Mouse (Mus musculus): ENCODE measurements around the gene Itgb7. TPM values are rescaled to one million over a fixed set of nuclear protein-coding genes. Genes with fewer than 3 reads are reported as not detected.

Gene Itgb7
- polyA plus RNA-seq (2012; rRNA removed), result 23.0 and 24.8 TPM in 2 replicates

GRCm38 (mm10) chr15:102231748-102232147 is at the start of gene Itgb7:
TSS of gene Itgb7 (minus strand) at chr15:102231944.
- DNase-seq (ENCODE audit: low read depth, low spot score), result no peak
- WGBS, result 25% methylated on average over 6 of the region's 6 CpGs

GRCm38 (mm10) chr15:102280623-102281022 is 48.9 kb upstream of the Itgb7 start:
- no peak for DNase-seq (ENCODE audit: low read depth, low spot score)
- 93% methylated on average over 19 of the region's 19 CpGs for WGBS

GRCm38 (mm10) chr15:102279783-102280520 is 48.2 kb upstream of the Itgb7 start:
- no peak for DNase-seq (ENCODE audit: low read depth, low spot score)
- 16% methylated on average over 13 of the region's 13 CpGs for WGBS

GRCm38 (mm10) chr15:102279092-102279782 is 47.5 kb upstream of the Itgb7 start, which contains the start of gene Mfsd5:
TSS of gene Mfsd5 (plus strand) at chr15:102279454.
- DNase-seq (ENCODE audit: low read depth, low spot score), result peak; percentile 44
- under 1% methylated on average over 63 of the region's 65 CpGs for WGBS

- DNase-seq (ENCODE audit: low read depth, low spot score), result no peak
- WGBS, result 47% methylated on average over 7 of the region's 7 CpGs
Measured at GRCm38 (mm10) chr15:102278726-102279091, 47.0 kb upstream of the Itgb7 start.

GRCm38 (mm10) chr15:102273982-102274716 is 42.4 kb upstream of the Itgb7 start:
- DNase-seq (ENCODE audit: low read depth, low spot score), result no peak
- 61% methylated on average over 6 of the region's 6 CpGs for WGBS

- 50% methylated on average over 3 of the region's 3 CpGs for WGBS
- DNase-seq (ENCODE audit: low read depth, low spot score), result no peak
Measured at GRCm38 (mm10) chr15:102271441-102271840, 39.7 kb upstream of the Itgb7 start.

GRCm38 (mm10) chr15:102270274-102270960 is 38.7 kb upstream of the Itgb7 start, which contains the start of gene Gm9918:
TSS of gene Gm9918 (plus strand) at chr15:102270563.
- DNase-seq (ENCODE audit: low read depth, low spot score), result no peak
- 46% methylated on average over 21 of the region's 21 CpGs for WGBS

- DNase-seq (ENCODE audit: low read depth, low spot score), result no peak
- 91% methylated on average over 5 of the region's 5 CpGs for WGBS
Measured at GRCm38 (mm10) chr15:102265548-102265947, 33.8 kb upstream of the Itgb7 start.

GRCm38 (mm10) chr15:102263037-102263436 is 31.3 kb upstream of the Itgb7 start:
- 81% methylated on average over 2 of the region's 2 CpGs for WGBS
- no peak for DNase-seq (ENCODE audit: low read depth, low spot score)

GRCm38 (mm10) chr15:102262582-102262981 is 30.8 kb upstream of the Itgb7 start:
- DNase-seq (ENCODE audit: low read depth, low spot score), result no peak
- WGBS, result 42% methylated on average over 7 of the region's 7 CpGs

GRCm38 (mm10) chr15:102258581-102259253 is 27.0 kb upstream of the Itgb7 start:
- WGBS, result 56% methylated on average over 11 of the region's 11 CpGs

GRCm38 (mm10) chr15:102258076-102258470 is 26.3 kb upstream of the Itgb7 start:
- no peak for DNase-seq (ENCODE audit: low read depth, low spot score)
- 15% methylated on average over 12 of the region's 12 CpGs for WGBS

More at GRCm38 (mm10) chr15:102258581-102259253, 27.0 kb upstream of the Itgb7 start:
- DNase-seq (ENCODE audit: low read depth, low spot score), result no peak

GRCm38 (mm10) chr15:102257202-102258075 is 25.7 kb upstream of the Itgb7 start, which contains the start of gene Rarg:
TSS of gene Rarg (minus strand) at chr15:102257517.
- DNase-seq (ENCODE audit: low read depth, low spot score), result no peak
- WGBS, result 2% methylated on average over 41 of the region's 46 CpGs

GRCm38 (mm10) chr15:102256431-102257201 is 24.9 kb upstream of the Itgb7 start:
- DNase-seq (ENCODE audit: low read depth, low spot score), result no peak
- WGBS, result 18% methylated on average over 22 of the region's 22 CpGs

- 46% methylated on average over 14 of the region's 14 CpGs for WGBS
- DNase-seq (ENCODE audit: low read depth, low spot score), result no peak
Measured at GRCm38 (mm10) chr15:102255547-102256255, 24.0 kb upstream of the Itgb7 start.

GRCm38 (mm10) chr15:102250521-102250920 is 18.8 kb upstream of the Itgb7 start:
- 75% methylated on average over 5 of the region's 5 CpGs for WGBS
- DNase-seq (ENCODE audit: low read depth, low spot score), result no peak

Measured in large intestine, adult 2 months (tissue).